Mouse (Mus musculus): Measurements from ENCODE around the gene Klhl8.

DNA sequence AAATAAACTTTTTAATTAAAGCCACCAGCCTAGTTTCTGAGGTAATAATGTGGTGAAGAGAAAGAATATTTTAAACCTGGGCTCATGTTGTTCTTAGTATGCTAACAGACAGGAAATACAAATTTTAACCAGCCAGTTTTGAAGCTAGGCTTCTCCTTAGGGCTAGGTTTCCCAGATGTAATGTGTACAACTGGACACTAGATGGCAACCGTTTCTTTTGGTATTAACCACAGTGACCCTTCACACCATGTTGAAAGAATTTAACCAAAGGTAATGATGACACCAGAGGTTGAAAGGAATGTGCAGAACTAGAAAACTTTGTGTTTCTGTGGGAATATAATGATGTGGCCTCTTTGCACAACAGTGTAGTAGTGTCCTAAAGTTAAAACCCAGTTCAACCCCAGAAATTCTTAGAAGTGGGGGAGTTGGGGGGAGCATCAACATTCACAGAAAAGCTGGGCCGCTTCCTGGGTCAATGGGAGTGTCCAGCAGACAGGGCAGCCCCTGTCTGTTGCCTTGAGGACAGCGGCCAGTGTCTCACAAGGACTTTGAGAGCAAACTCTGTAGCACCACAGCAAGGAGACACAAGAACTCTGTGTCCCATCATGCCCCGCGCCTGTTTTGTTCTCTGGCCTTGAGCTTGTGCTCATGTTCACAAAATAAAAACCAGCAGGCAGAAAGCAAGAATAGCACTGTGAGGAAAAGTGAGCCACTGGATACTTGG is 54.6 kb downstream of the Klhl8 start:
- peak; percentile 82 for TF ChIP-seq CTCF (IDR thresholded peaks at IDR 0.05)
- TF ChIP-seq EP300 (IDR thresholded peaks at IDR 0.05) = no peak

Data from lung, postnatal 0 days (tissue).